ENCODE assay signal across 16 mouse cellular contexts in genomic region chr12:87260562-87260961, GRCm38 (mm10). TPM values are rescaled to one million over a fixed set of nuclear protein-coding genes. Genes with fewer than 3 reads are reported as not detected.
"Had no signal": no experiment of that assay in that cellular context is flagged by ENCODE, and none has a peak within 500 bp of the region (broad histone marks: within the 10 kb centered on the region; RNA-seq: fewer than 3 reads in every experiment).

No protein-coding gene starts in this region.

- H3K27me3 ChIP-seq: neural tube, embryonic 13.5 days; neural tube, embryonic 15.5 days; stomach, embryonic 15.5 days had no signal

- H3K9me3 ChIP-seq: neural tube, embryonic 13.5 days; neural tube, embryonic 15.5 days; stomach, embryonic 15.5 days had no signal

- H3K4me2 ChIP-seq: neural tube, embryonic 13.5 days; neural tube, embryonic 15.5 days; stomach, embryonic 15.5 days had no signal

- H3K4me3 ChIP-seq: neural tube, embryonic 13.5 days; neural tube, embryonic 15.5 days; stomach, embryonic 15.5 days had no signal

- DNase-seq: retina, postnatal 1 day; right cerebral cortex, adult 18-20 months; right cerebral cortex, postnatal 14 days; right cerebral cortex, postnatal 25 days; right cerebral cortex, postnatal 4 days; spleen, adult 18-20 months; thymus, adult 18-20 months; thymus, adult 2 months; thymus, postnatal 14 days; thymus, postnatal 25 days; thymus, postnatal 4 days had no signal

- H3K9ac ChIP-seq: neural tube, embryonic 13.5 days; neural tube, embryonic 15.5 days; stomach, embryonic 15.5 days had no signal

- H3K27ac ChIP-seq: neural tube, embryonic 13.5 days; neural tube, embryonic 15.5 days; stomach, embryonic 15.5 days; stomach, postnatal 0 days had no signal

- H3K4me1 ChIP-seq: stomach, embryonic 15.5 days had no signal

RNA-seq across cellular contexts. Expression of gene Ism2, which starts 38.9 kb away (rescaled TPM):
- total RNA-seq: neutrophil, adult 5-6 weeks had no signal
